Mouse (Mus musculus) lung, embryonic 14.5 days (tissue): ENCODE measurements around the gene Olfr311. TPM values are rescaled to one million over a fixed set of nuclear protein-coding genes. Genes with fewer than 3 reads are reported as not detected.
"Not testable (repeated sequence)": the region's sequence is repeated elsewhere in the genome, so short reads cannot be mapped to it uniquely, and the experiment has no call there.

ENCODE experiments used
- ATAC-seq: fragments of 200-750 bp; cut with Nextera tagmentation; 2 replicates; pipeline ENCODE4 v1.8.0; 2017; ENCODE audit warnings: mild to moderate bottlenecking, moderate TSS enrichment, moderate library complexity; ENCODE audit not compliant: insufficient read depth
- DNase-seq: peaks from one replicate; pipeline ENCODE4 v3.0.0-alpha.2; 2015
- H3K27ac ChIP-seq: fragments of 300-500 bp; sonication (generic); 2 replicates; pipeline ENCODE4 v1.5.1; 2014; ENCODE audit warnings: low read depth, mild to moderate bottlenecking, moderate library complexity
- H3K27me3 ChIP-seq: fragments of 300-500 bp; sonication (generic); 2 replicates; pipeline ENCODE4 v1.6.1; 2014; ENCODE audit warnings: low read length, control low read depth; ENCODE audit not compliant: insufficient read depth
- H3K36me3 ChIP-seq: fragments of 300-500 bp; sonication (generic); 2 replicates; pipeline ENCODE4 v1.6.1; 2014; ENCODE audit warnings: control low read depth; ENCODE audit not compliant: insufficient read depth
- H3K4me1 ChIP-seq: fragments of 300-500 bp; sonication (generic); 2 replicates; pipeline ENCODE4 v1.6.1; 2014; ENCODE audit warnings: antibody characterized with exemption, control low read depth; ENCODE audit not compliant: insufficient read depth
- H3K4me2 ChIP-seq: fragments of 300-500 bp; sonication (generic); 2 replicates; pipeline ENCODE4 v1.6.1; 2014; ENCODE audit warnings: mild to moderate bottlenecking
- H3K4me3 ChIP-seq: fragments of 300-500 bp; sonication (generic); 2 replicates; pipeline ENCODE4 v1.5.1; 2014; ENCODE audit warnings: low read depth, low read length
- H3K9ac ChIP-seq: fragments of 300-500 bp; sonication (generic); 2 replicates; pipeline ENCODE4 v1.6.1; 2014
- H3K9me3 ChIP-seq: fragments of 300-500 bp; sonication (generic); 2 replicates; pipeline ENCODE4 v1.6.1; 2016; ENCODE audit warnings: low read depth, low read length, control low read depth
- CTCF ChIP-seq: IDR thresholded peaks from 2 replicates; pipeline ENCODE4 v1.5.1; 2016; ENCODE audit warnings: antibody characterized with exemption, low read depth
- WGBS: fragments of 180-500 bp; shearing (Covaris S2); extraction: QIAGEN DNeasy Blood & Tissue Kit; methylation state at CpG from one replicate; pipeline ENCODE4 v1.1.7; 2014; 5-methylcytosine and 5-hydroxymethylcytosine counted together
- polyA plus RNA-seq: library from polyadenylated mRNA; unstranded; fragments of >200 nt; fragmentation: Nextera tagmentation; extraction: Ambion mirVana; gene quantifications from 2 replicates; pipeline ENCODE4 v1.2.1, GENCODE M21; 2014

Olfr311 gene
- polyA plus RNA-seq, result not detected in 2 replicates

GRCm38 (mm10) chr11:58838951-58839350, at the start of gene Olfr311:
TSS of gene Olfr311 (plus strand) at chr11:58839251.
- H3K36me3 ChIP-seq, H3K27me3 ChIP-seq, H3K4me3 ChIP-seq, H3K4me1 ChIP-seq, ATAC-seq, DNase-seq, H3K9me3 ChIP-seq, H3K4me2 ChIP-seq, H3K27ac ChIP-seq, H3K9ac ChIP-seq: not testable (repeated sequence)

- Histone ChIP-seq H3K27me3 (no peaks in the 10 kb centered on the region), H3K9me3 (no peaks in the 10 kb centered on the region), H3K27ac (no peak overlapping the region), H3K4me1 (no peaks in the 10 kb centered on the region), H3K9ac (no peak overlapping the region), H3K36me3 (no peaks in the 10 kb centered on the region), H3K4me3 (no peak overlapping the region), H3K4me2 (no peak overlapping the region)
- DNase-seq, result no peak
- 23% methylated on average over 3 of the region's 3 CpGs for WGBS
- no peak for ATAC-seq
- no peak for TF ChIP-seq CTCF
These were observed 49.5 kb upstream of the Olfr311 start for GRCm38 (mm10) chr11:58789532-58789931.

GRCm38 (mm10) chr11:58790053-58790452, 49.0 kb upstream of the Olfr311 start:
- Histone ChIP-seq H3K27ac (no peak overlapping the region), H3K4me3 (no peak overlapping the region), H3K9ac (no peak overlapping the region), H3K36me3 (no peaks in the 10 kb centered on the region), H3K4me1 (no peaks in the 10 kb centered on the region), H3K4me2 (no peak overlapping the region), H3K27me3 (no peaks in the 10 kb centered on the region), H3K9me3 (no peaks in the 10 kb centered on the region)
- WGBS, result 42% methylated on average over 2 of the region's 2 CpGs
- DNase-seq (no peak), ATAC-seq (no peak)
- no peak for TF ChIP-seq CTCF

- H3K36me3 ChIP-seq, result no peaks in the 10 kb centered on the region
- ATAC-seq (no peak), DNase-seq (no peak)
- no peak for TF ChIP-seq CTCF
- no peaks in the 10 kb centered on the region for H3K4me1 ChIP-seq
- no peak overlapping the region for H3K4me2 ChIP-seq
- H3K9me3 ChIP-seq, result no peaks in the 10 kb centered on the region
- H3K4me3 ChIP-seq, result no peak overlapping the region
- no peak overlapping the region for H3K27ac ChIP-seq
- 67% methylated on average over 6 of the region's 6 CpGs for WGBS
- no peaks in the 10 kb centered on the region for H3K27me3 ChIP-seq
- no peak overlapping the region for H3K9ac ChIP-seq
These were observed 48.4 kb upstream of the Olfr311 start for GRCm38 (mm10) chr11:58790646-58791045.

GRCm38 (mm10) chr11:58795856-58796255, 43.2 kb upstream of the Olfr311 start:
- DNase-seq (no peak), ATAC-seq (no peak)
- TF ChIP-seq CTCF, result peak; percentile 6; the same call in 1 of the 2 replicates
- Histone ChIP-seq H3K4me1 (no peaks in the 10 kb centered on the region), H3K4me3 (no peak overlapping the region), H3K9me3 (no peaks in the 10 kb centered on the region), H3K27ac (no peak overlapping the region), H3K4me2 (no peak overlapping the region), H3K9ac (no peak overlapping the region), H3K36me3 (no peaks in the 10 kb centered on the region), H3K27me3 (no peaks in the 10 kb centered on the region)
- 82% methylated on average over 2 of the region's 2 CpGs for WGBS

- no peaks in the 10 kb centered on the region for H3K9me3 ChIP-seq
- H3K27me3 ChIP-seq, result no peaks in the 10 kb centered on the region
- DNase-seq, result no peak
- H3K9ac ChIP-seq, result no peak overlapping the region
- WGBS, result 58% methylated on average over 7 of the region's 7 CpGs
- H3K4me2 ChIP-seq, result no peak overlapping the region
- no peak overlapping the region for H3K27ac ChIP-seq
- H3K4me1 ChIP-seq, result no peaks in the 10 kb centered on the region
- ATAC-seq, result no peak
- TF ChIP-seq CTCF, result no peak
- no peaks in the 10 kb centered on the region for H3K36me3 ChIP-seq
- H3K4me3 ChIP-seq, result no peak overlapping the region
These were observed 42.2 kb upstream of the Olfr311 start for GRCm38 (mm10) chr11:58796850-58797249.

GRCm38 (mm10) chr11:58799747-58800146, 39.3 kb upstream of the Olfr311 start:
- no peaks in the 10 kb centered on the region for H3K36me3 ChIP-seq
- ATAC-seq (no peak), DNase-seq (no peak)
- 66% methylated on average over 5 of the region's 5 CpGs for WGBS
- no peaks in the 10 kb centered on the region for H3K9me3 ChIP-seq
- H3K27ac ChIP-seq, result no peak overlapping the region
- no peak overlapping the region for H3K4me3 ChIP-seq
- no peak overlapping the region for H3K4me2 ChIP-seq
- H3K9ac ChIP-seq, result no peak overlapping the region
- no peak for TF ChIP-seq CTCF
- H3K27me3 ChIP-seq, result no peaks in the 10 kb centered on the region
- no peaks in the 10 kb centered on the region for H3K4me1 ChIP-seq
